Mouse (Mus musculus) heart, adult 11 months (tissue): Measurements from ENCODE around the gene Gsdme.

Experiments
- DNase-seq: peaks from one replicate; pipeline ENCODE4 v3.0.0; 2022

Gene Gsdme

GRCm38 (mm10) chr6:50263670-50264069 lies at the start of gene Gsdme:
Gene Gsdme (minus strand): TSS chr6:50263862.
- peak; percentile 88 for DNase-seq

- peak; percentile 95 for DNase-seq
Observed at GRCm38 (mm10) chr6:50312647-50313046, 49.0 kb upstream of the Gsdme start.

GRCm38 (mm10) chr6:50309019-50309418 lies 45.4 kb upstream of the Gsdme start:
- DNase-seq = no peak

- DNase-seq = no peak
Observed at GRCm38 (mm10) chr6:50306625-50307024, 43.0 kb upstream of the Gsdme start.

GRCm38 (mm10) chr6:50304949-50305491 lies 41.4 kb upstream of the Gsdme start:
- DNase-seq = peak; percentile 98

GRCm38 (mm10) chr6:50301121-50301520 lies 37.5 kb upstream of the Gsdme start:
- DNase-seq = no peak

GRCm38 (mm10) chr6:50300622-50301021 lies 37.0 kb upstream of the Gsdme start:
- no peak for DNase-seq

- DNase-seq = no peak
Observed at GRCm38 (mm10) chr6:50299071-50299470, 35.4 kb upstream of the Gsdme start.

- no peak for DNase-seq
Observed at GRCm38 (mm10) chr6:50297671-50298070, 34.0 kb upstream of the Gsdme start.

GRCm38 (mm10) chr6:50295136-50295535 lies 31.5 kb upstream of the Gsdme start:
- DNase-seq = no peak

- peak; percentile 97 for DNase-seq
Observed at GRCm38 (mm10) chr6:50294128-50294527, 30.5 kb upstream of the Gsdme start.

- peak; percentile 87 for DNase-seq
Observed at GRCm38 (mm10) chr6:50291650-50292049, 28.0 kb upstream of the Gsdme start.

- DNase-seq = no peak
Observed at GRCm38 (mm10) chr6:50286881-50287280, 23.2 kb upstream of the Gsdme start.

- DNase-seq = peak; percentile 49
Observed at GRCm38 (mm10) chr6:50279642-50280041, 16.0 kb upstream of the Gsdme start.

GRCm38 (mm10) chr6:50273947-50274346 lies 10.3 kb upstream of the Gsdme start:
- peak; percentile 15 for DNase-seq

- peak; percentile 66 for DNase-seq
Observed at GRCm38 (mm10) chr6:50273416-50273815, 9.8 kb upstream of the Gsdme start.

GRCm38 (mm10) chr6:50262310-50262709 lies 1.4 kb downstream of the Gsdme start:
- peak; percentile 63 for DNase-seq

- DNase-seq = no peak
Observed at GRCm38 (mm10) chr6:50261922-50262261, 1.8 kb downstream of the Gsdme start.

GRCm38 (mm10) chr6:50261201-50261921 lies 2.3 kb downstream of the Gsdme start:
- DNase-seq = peak; percentile 99

- peak; percentile 90 for DNase-seq
Observed at GRCm38 (mm10) chr6:50255356-50255755, 8.3 kb downstream of the Gsdme start.

- peak; percentile 96 for DNase-seq
Observed at GRCm38 (mm10) chr6:50254723-50255184, 8.9 kb downstream of the Gsdme start.

GRCm38 (mm10) chr6:50252690-50253089 lies 11.0 kb downstream of the Gsdme start:
- DNase-seq = peak; percentile 96

GRCm38 (mm10) chr6:50247791-50248190 lies 15.9 kb downstream of the Gsdme start:
- peak; percentile 68 for DNase-seq

- DNase-seq = peak; percentile 48
Observed at GRCm38 (mm10) chr6:50247356-50247755, 16.3 kb downstream of the Gsdme start.

- peak; percentile 68 for DNase-seq
Observed at GRCm38 (mm10) chr6:50244967-50245366, 18.7 kb downstream of the Gsdme start.
